Mouse (Mus musculus): ENCODE data around the gene Pld2.

- no peak for TF ChIP-seq REST (IDR thresholded peaks at IDR 0.05; ENCODE audit: insufficient read depth, insufficient read length)
- TF ChIP-seq E2F4 (IDR thresholded peaks at IDR 0.05; ENCODE audit: insufficient read depth) = no peak
- no peak for TF ChIP-seq MYOG (IDR thresholded peaks at IDR 0.05; ENCODE audit: control insufficient read depth in 1 of 3, insufficient read depth in 1 of 3, insufficient read length in 2 of 3, low read depth in 2 of 3)
- TF ChIP-seq POLR2A (IDR thresholded peaks at IDR 0.05; ENCODE audit: insufficient read length, low read depth) = no peak
- no peak for TF ChIP-seq MYOD1 (IDR thresholded peaks at IDR 0.05; ENCODE audit: control insufficient read depth in 1 of 3, insufficient read length in 2 of 3, low read depth in 2 of 3)
- TF ChIP-seq CEBPB (IDR thresholded peaks at IDR 0.05; ENCODE audit: insufficient read depth, poor library complexity, severe bottlenecking) = no peak
- no peak for TF ChIP-seq TCF12 (IDR thresholded peaks at IDR 0.05; ENCODE audit: insufficient read depth, poor library complexity, severe bottlenecking)
- no peak for TF ChIP-seq USF1 (IDR thresholded peaks at IDR 0.05; ENCODE audit: low read depth)
- no peak for TF ChIP-seq POLR2AphosphoS2 (IDR thresholded peaks at IDR 0.05; ENCODE audit: insufficient read length, low read depth)
- no peak for TF ChIP-seq MAX (IDR thresholded peaks at IDR 0.05; ENCODE audit: low read depth)
- TF ChIP-seq SRF (IDR thresholded peaks at IDR 0.05; ENCODE audit: control insufficient read depth, insufficient read length, low read depth) = no peak
- TF ChIP-seq TCF3 (IDR thresholded peaks at IDR 0.05; ENCODE audit: insufficient read length, low read depth) = no peak
Measured at GRCm38 (mm10) chr11:70580921-70581320, 41.1 kb downstream of the Pld2 start.

All from myocyte (in vitro differentiated cells).